Mouse (Mus musculus): ENCODE measurements around the gene Gda.

The Gda gene

GRCm38 (mm10) chr19:21473345-21473744, at the start of gene Gda:
Gene Gda (minus strand): TSS chr19:21473445.
- DNase-seq (ENCODE audit: low spot score) = no peak

GRCm38 (mm10) chr19:21520280-21520679, 47.0 kb upstream of the Gda start:
- DNase-seq (ENCODE audit: low spot score) = no peak

GRCm38 (mm10) chr19:21510116-21510515, 36.9 kb upstream of the Gda start:
- no peak for DNase-seq (ENCODE audit: low spot score)

GRCm38 (mm10) chr19:21507561-21508232, 34.5 kb upstream of the Gda start:
- no peak for DNase-seq (ENCODE audit: low spot score)

GRCm38 (mm10) chr19:21507133-21507532, 33.9 kb upstream of the Gda start:
- no peak for DNase-seq (ENCODE audit: low spot score)

GRCm38 (mm10) chr19:21504716-21505115, 31.5 kb upstream of the Gda start:
- DNase-seq (ENCODE audit: low spot score) = no peak

GRCm38 (mm10) chr19:21499394-21499983, 26.2 kb upstream of the Gda start:
- no peak for DNase-seq (ENCODE audit: low spot score)

- DNase-seq (ENCODE audit: low spot score) = no peak
Measured at GRCm38 (mm10) chr19:21495817-21496216, 22.6 kb upstream of the Gda start.

GRCm38 (mm10) chr19:21493807-21494521, 20.7 kb upstream of the Gda start:
- no peak for DNase-seq (ENCODE audit: low spot score)

GRCm38 (mm10) chr19:21491391-21491790, 18.1 kb upstream of the Gda start:
- DNase-seq (ENCODE audit: low spot score) = no peak

- no peak for DNase-seq (ENCODE audit: low spot score)
Measured at GRCm38 (mm10) chr19:21487124-21487944, 14.1 kb upstream of the Gda start.

- no peak for DNase-seq (ENCODE audit: low spot score)
Measured at GRCm38 (mm10) chr19:21482096-21482495, 8.9 kb upstream of the Gda start.

- no peak for DNase-seq (ENCODE audit: low spot score)
Measured at GRCm38 (mm10) chr19:21481031-21481430, 7.8 kb upstream of the Gda start.

GRCm38 (mm10) chr19:21480053-21480419, 6.8 kb upstream of the Gda start:
- DNase-seq (ENCODE audit: low spot score) = no peak

GRCm38 (mm10) chr19:21479183-21480052, 6.2 kb upstream of the Gda start:
- DNase-seq (ENCODE audit: low spot score) = no peak

- DNase-seq (ENCODE audit: low spot score) = no peak
Measured at GRCm38 (mm10) chr19:21478538-21478937, 5.3 kb upstream of the Gda start.

- DNase-seq (ENCODE audit: low spot score) = peak; percentile 28
Measured at GRCm38 (mm10) chr19:21477780-21478179, 4.5 kb upstream of the Gda start.

GRCm38 (mm10) chr19:21476782-21477181, 3.5 kb upstream of the Gda start:
- no peak for DNase-seq (ENCODE audit: low spot score)

GRCm38 (mm10) chr19:21472121-21472780, 994 bp downstream of the Gda start:
- DNase-seq (ENCODE audit: low spot score) = peak; percentile 75

GRCm38 (mm10) chr19:21461221-21461960, 11.9 kb downstream of the Gda start:
- DNase-seq (ENCODE audit: low spot score) = no peak
